Mouse (Mus musculus) c-Kit-positive CD71-negative TER-119-negative erythroid progenitor cells, embryonic 14.5 days (primary cell): ENCODE results near the gene Gm3233.
"Not testable (repeated sequence)": the region's sequence is repeated elsewhere in the genome, so short reads cannot be mapped to it uniquely, and the experiment has no call there.

Source experiments
- DNase-seq: peaks from one replicate; pipeline ENCODE4 v3.0.0-alpha.2; 2013; ENCODE audit warnings: low read depth

Gm3233 gene

GRCm38 (mm10) chr10:77728280-77728679 is 31.2 kb downstream of the Gm3233 start:
- no peak for DNase-seq

- DNase-seq, result no peak
Observed at GRCm38 (mm10) chr10:77726186-77726585, 33.3 kb downstream of the Gm3233 start, which contains the start of gene Gm10100. TSS of gene Gm10100 (plus strand) at chr10:77726486.

- no peak for DNase-seq
Observed at GRCm38 (mm10) chr10:77724855-77725254, 34.6 kb downstream of the Gm3233 start.

- not testable (repeated sequence) for DNase-seq
Observed at GRCm38 (mm10) chr10:77720299-77720698, 39.2 kb downstream of the Gm3233 start, which contains the start of gene Krtap12-1. TSS of gene Krtap12-1 (plus strand) at chr10:77720599.

GRCm38 (mm10) chr10:77715507-77715906 is 44.0 kb downstream of the Gm3233 start, which contains the start of gene Gm10142:
TSS of gene Gm10142 (plus strand) at chr10:77715807.
- no peak for DNase-seq

GRCm38 (mm10) chr10:77713734-77714133 is 45.7 kb downstream of the Gm3233 start:
- DNase-seq, result no peak

GRCm38 (mm10) chr10:77711157-77711556 is 48.3 kb downstream of the Gm3233 start, which contains the start of gene Gm10024:
TSS of gene Gm10024 (plus strand) at chr10:77711457.
- not testable (repeated sequence) for DNase-seq

GRCm38 (mm10) chr10:77709831-77710230 is 49.7 kb downstream of the Gm3233 start:
- DNase-seq, result no peak
